In genomic region chr13:33085695-33086432, GRCm38 (mm10) we compare ENCODE assay signal across 9 mouse cellular contexts. TPM values are rescaled to one million over a fixed set of nuclear protein-coding genes. Genes with fewer than 3 reads are reported as not detected.
DNase-seq lines count a peak whose midpoint lies in the region; ATAC-seq and TF ChIP-seq lines count a peak whose summit lies in the region.
"Had no signal": no experiment of that assay in that cellular context is flagged by ENCODE, and none has a peak within 500 bp of the region (broad histone marks: within the 10 kb centered on the region; RNA-seq: fewer than 3 reads in every experiment).

No protein-coding gene starts in this region.

- intact Hi-C loops in left cerebral cortex, postnatal 36 days (cut with DNase I), result no loop called here

- H3K4me2 ChIP-seq in forebrain, embryonic 13.5 days, result 0 out of 2 replicates have a peak overlapping the region, but pooled peaks have one; percentile 5
- no peak overlapping the region for H3K4me2 ChIP-seq in liver, embryonic 12.5 days

- H3K4me3 ChIP-seq in forebrain, embryonic 13.5 days, result no peak overlapping the region
- H3K4me3 ChIP-seq in forebrain, embryonic 10.5 days, result no peak overlapping the region
- no peak overlapping the region for H3K4me3 ChIP-seq in liver, embryonic 12.5 days

- no peaks in the 10 kb centered on the region for H3K9me3 ChIP-seq in forebrain, embryonic 13.5 days (replicated peaks)
- H3K9me3 ChIP-seq in forebrain, embryonic 10.5 days, result peaks cover 14% of the 10 kb centered on the region
- peaks cover 13% of the 10 kb centered on the region for H3K9me3 ChIP-seq in liver, embryonic 12.5 days (replicated peaks)

- H3K27ac ChIP-seq in forebrain, embryonic 13.5 days, result no peak overlapping the region
- no peak overlapping the region for H3K27ac ChIP-seq in forebrain, embryonic 10.5 days
- no peak overlapping the region for H3K27ac ChIP-seq in liver, embryonic 12.5 days

- no peaks in the 10 kb centered on the region for H3K36me3 ChIP-seq in forebrain, embryonic 13.5 days (ENCODE audit: poor library complexity, severe bottlenecking)
- H3K36me3 ChIP-seq in forebrain, embryonic 10.5 days (replicated peaks), result no peaks in the 10 kb centered on the region
- no peaks in the 10 kb centered on the region for H3K36me3 ChIP-seq in liver, embryonic 12.5 days

- no peak for TF ChIP-seq POLR2A in brain, embryonic 14.5 days (IDR thresholded peaks at IDR 0.05; ENCODE audit: borderline replicate concordance, extremely low read depth, insufficient read depth, insufficient read length, poor library complexity, severe bottlenecking)

- peaks cover 10% of the 10 kb centered on the region for H3K4me1 ChIP-seq in forebrain, embryonic 13.5 days
- H3K4me1 ChIP-seq in forebrain, embryonic 10.5 days, result peaks cover 6% of the 10 kb centered on the region; the same call in 1 of the 2 replicates
- no peaks in the 10 kb centered on the region for H3K4me1 ChIP-seq in liver, embryonic 12.5 days

- no peak for TF ChIP-seq CTCF in brain, embryonic 14.5 days (IDR thresholded peaks at IDR 0.05; ENCODE audit: borderline replicate concordance, extremely low read depth, insufficient read depth, insufficient read length)

- no peaks in the 10 kb centered on the region for H3K27me3 ChIP-seq in forebrain, embryonic 13.5 days
- H3K27me3 ChIP-seq in forebrain, embryonic 10.5 days (ENCODE audit: poor library complexity, severe bottlenecking), result no peaks in the 10 kb centered on the region
- H3K27me3 ChIP-seq in liver, embryonic 12.5 days (replicated peaks), result no peaks in the 10 kb centered on the region
- H3K27me3 ChIP-seq: CH12.LX had no signal

- peak; percentile 93 for ATAC-seq in forebrain, embryonic 13.5 days
- ATAC-seq in liver, embryonic 12.5 days, result no peak

- no peak overlapping the region for H3K9ac ChIP-seq in forebrain, embryonic 13.5 days
- no peak overlapping the region for H3K9ac ChIP-seq in liver, embryonic 12.5 days

- DNase-seq in forebrain, embryonic 10.5 days (ENCODE audit: extremely low spot score, low spot score), result no peak
- DNase-seq in brain, embryonic 14.5 days (ENCODE audit: low read depth), result peak; percentile 91
- peak; percentile 14 to 27 for DNase-seq in frontal cortex, postnatal 14 days (ENCODE audit: low spot score in 2 of 2)
- peak; percentile 36 for DNase-seq in left cerebral cortex, postnatal 36 days (ENCODE audit: low spot score in 2 of 2)
- peak; percentile 72 for DNase-seq in right cerebral cortex, adult 18-20 months
- no peak for DNase-seq in thymus, postnatal 25 days

RNA-seq across cellular contexts. Expression of gene Serpinb1b, which starts 7.5 kb away (rescaled TPM):
- 2.7 and 4.1 TPM in 2 replicates for polyA plus RNA-seq in forebrain, embryonic 13.5 days (2015; fragmentation: Nextera tagmentation; extraction: Ambion mirVana)
- polyA plus RNA-seq in forebrain, embryonic 10.5 days (2016; fragmentation: Nextera tagmentation; extraction: Ambion mirVana), result not detected in 2 replicates
- polyA plus RNA-seq in brain, embryonic 14.5 days (2012; rRNA removed), result 0.98 and 3.3 TPM in 2 replicates
- total RNA-seq in left cerebral cortex, postnatal 36 days (2021), result 1 to 10 TPM; 1.2 TPM
- not detected in 2 replicates for polyA plus RNA-seq in liver, embryonic 12.5 days (2016; fragmentation: Nextera tagmentation; extraction: Ambion mirVana)

RNA-seq across cellular contexts. Expression of gene Serpinb9b, which starts 58.6 kb away (rescaled TPM):
- 0.06 and 0.09 TPM in 2 replicates for polyA plus RNA-seq in forebrain, embryonic 13.5 days (2015; fragmentation: Nextera tagmentation; extraction: Ambion mirVana)
- polyA plus RNA-seq in forebrain, embryonic 10.5 days (2016; fragmentation: Nextera tagmentation; extraction: Ambion mirVana), result not detected in 2 replicates
- polyA plus RNA-seq in brain, embryonic 14.5 days (2012; rRNA removed), result 0.14 and 0.15 TPM in 2 replicates
- total RNA-seq in left cerebral cortex, postnatal 36 days (2021), result not detected
- polyA plus RNA-seq in liver, embryonic 12.5 days (2016; fragmentation: Nextera tagmentation; extraction: Ambion mirVana), result not detected in 2 replicates

Comparison
In these comparisons a context has a peak if more than half of its experiments do, and no peak if none do; other contexts are left out.
1. DNase-seq: peak in brain, embryonic 14.5 days (single experiment), frontal cortex, postnatal 14 days (2 of 2), left cerebral cortex, postnatal 36 days (2 of 2) and right cerebral cortex, adult 18-20 months (single experiment); none in forebrain, embryonic 10.5 days (single experiment) and thymus, postnatal 25 days (single experiment).